Mouse (Mus musculus) olfactory bulb, adult 2 months (tissue): ENCODE results near the gene Hmgb2. TPM values are rescaled to one million over a fixed set of nuclear protein-coding genes. Genes with fewer than 3 reads are reported as not detected.
"Not testable (repeated sequence)": the region's sequence is repeated elsewhere in the genome, so short reads cannot be mapped to it uniquely, and the experiment has no call there.

Experiments
- H3K27ac ChIP-seq: fragments of 200-500 bp; 2 replicates; pipeline ENCODE4 v1.5.1; 2012; ENCODE audit warnings: low read depth, low read length; ENCODE audit not compliant: insufficient read depth
- H3K4me1 ChIP-seq: fragments of 200-500 bp; 2 replicates; pipeline ENCODE4 v1.6.1; 2012; ENCODE audit warnings: low read length; ENCODE audit not compliant: control insufficient read depth, insufficient read depth
- H3K4me3 ChIP-seq: fragments of 200-500 bp; 2 replicates; pipeline ENCODE4 v1.5.1; 2012; ENCODE audit warnings: mild to moderate bottlenecking, low read depth, low read length, moderate library complexity; ENCODE audit not compliant: insufficient read depth
- CTCF ChIP-seq: fragments of 200-500 bp; IDR thresholded peaks from 2 replicates; pipeline ENCODE4 v1.5.1; 2012; ENCODE audit warnings: low read depth, mild to moderate bottlenecking, low read length, moderate library complexity; ENCODE audit not compliant: insufficient read depth
- POLR2A ChIP-seq: fragments of 200-500 bp; IDR thresholded peaks from 2 replicates; pipeline ENCODE4 v1.6.1; 2012; ENCODE audit warnings: mild to moderate bottlenecking, low read depth, low read length, moderate library complexity; ENCODE audit not compliant: insufficient read depth
- WGBS: fragments of 180-500 bp; shearing (Covaris S2); methylation state at CpG from one replicate; pipeline ENCODE4 v1.1.7; 2018; 5-methylcytosine and 5-hydroxymethylcytosine counted together
- polyA plus RNA-seq: library from polyadenylated mRNA; stranded (reverse); fragments of >200 nt; gene quantifications from 2 replicates; pipeline ENCODE4 v1.2.4, GENCODE M21; 2012; ENCODE audit warnings: low replicate concordance; ENCODE audit not compliant: missing spikeins, insufficient read depth, insufficient read length

Hmgb2 gene
- polyA plus RNA-seq, 1 experiment: not detected

GRCm38 (mm10) chr8:57503641-57504040 lies 8.1 kb upstream of the Hmgb2 start:
- Histone ChIP-seq H3K4me1 (no peaks in the 10 kb centered on the region), H3K27ac (no peak overlapping the region), H3K4me3 (no peak overlapping the region)
- WGBS: 55% methylated on average over 5 of the region's 5 CpGs
- TF ChIP-seq CTCF: no peak
- TF ChIP-seq POLR2A: no peak

DNA sequence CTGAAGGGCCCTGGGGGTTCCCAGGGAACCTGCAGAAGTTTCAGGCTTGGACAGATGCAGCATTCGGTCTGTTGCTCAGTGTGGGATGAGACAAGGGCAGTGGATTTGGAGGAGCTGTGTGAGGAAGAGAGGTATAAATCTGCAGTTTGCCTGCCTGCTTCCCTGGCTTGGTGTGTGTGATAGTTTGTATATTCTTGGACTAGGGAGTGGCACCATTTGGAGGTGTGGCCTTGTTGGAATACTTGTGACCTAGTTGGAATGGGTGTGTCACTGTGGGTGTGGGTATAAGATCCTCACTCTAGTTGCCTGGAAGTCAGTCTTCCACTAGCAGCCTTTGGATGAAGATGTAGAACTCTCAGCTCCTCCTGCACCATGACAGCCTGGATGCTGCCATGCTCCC lies 6.2 kb upstream of the Hmgb2 start:
- WGBS: 94% methylated on average over 1 of the region's 1 CpGs
- H3K4me3 ChIP-seq, H3K27ac ChIP-seq, H3K4me1 ChIP-seq: not testable (repeated sequence)

- Histone ChIP-seq H3K4me1 (0 out of 2 replicates have a peak, but pooled peaks cover 6% of the 10 kb centered on the region), H3K4me3 (no peak overlapping the region), H3K27ac (no peak overlapping the region)
- 84% methylated on average over 4 of the region's 4 CpGs for WGBS
- TF ChIP-seq CTCF (no peak), POLR2A (no peak)
These were observed 4.1 kb upstream of the Hmgb2 start for GRCm38 (mm10) chr8:57507556-57508063.

DNA sequence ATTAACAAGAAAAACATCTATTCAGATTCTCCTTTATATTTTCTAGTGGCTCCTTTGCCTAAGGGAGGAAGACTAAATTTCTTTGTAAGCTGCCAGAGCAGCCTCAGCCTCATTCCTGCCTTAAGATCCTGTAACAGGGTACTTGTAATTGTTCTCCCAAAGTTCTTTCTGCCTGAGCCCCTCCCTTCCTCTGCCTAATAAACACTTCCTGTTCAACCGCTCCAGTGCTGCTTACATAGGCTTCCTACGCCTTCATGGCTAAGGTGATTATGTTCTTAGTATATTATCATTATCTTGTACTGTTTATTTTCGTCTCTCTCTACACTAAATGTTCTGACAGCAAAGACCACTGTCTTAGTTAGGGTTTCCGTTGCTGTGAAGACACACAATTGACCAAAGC lies 3.0 kb upstream of the Hmgb2 start:
- TF ChIP-seq CTCF (no peak), POLR2A (no peak)
- Histone ChIP-seq H3K4me3 (no peak overlapping the region), H3K4me1 (0 out of 2 replicates have a peak, but pooled peaks cover 6% of the 10 kb centered on the region), H3K27ac (no peak overlapping the region)
- WGBS: 92% methylated on average over 4 of the region's 4 CpGs

DNA sequence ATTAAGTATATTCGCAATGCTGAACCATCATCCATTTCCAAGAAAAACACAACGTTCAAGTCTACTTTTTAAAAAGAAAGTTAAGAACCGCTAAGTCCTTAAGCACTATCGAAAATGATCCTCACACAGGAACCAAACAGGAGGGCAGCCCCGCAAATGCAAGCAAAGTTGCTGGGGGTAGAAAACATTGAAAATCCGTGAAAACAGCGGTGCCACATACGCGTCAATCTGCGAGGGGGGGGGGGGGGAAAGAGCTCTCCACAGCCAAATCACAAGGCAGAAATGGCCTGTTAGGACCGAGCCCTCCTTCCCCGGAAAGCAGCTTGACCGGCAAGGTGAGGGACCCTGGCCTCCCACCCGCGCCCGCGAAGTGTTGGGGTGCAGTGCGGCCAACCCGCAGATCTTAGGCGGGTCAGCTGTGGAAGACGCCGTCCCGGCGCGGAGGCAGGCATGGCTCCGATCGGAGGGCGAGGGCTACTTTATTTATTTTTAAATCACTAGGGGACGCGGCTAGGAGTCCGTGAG lies 854 bp upstream of the Hmgb2 start:
- 1% methylated on average over 31 of the region's 31 CpGs for WGBS
- Histone ChIP-seq H3K27ac (no peak overlapping the region), H3K4me3 (peak overlapping the region; percentile 74), H3K4me1 (0 out of 2 replicates have a peak, but pooled peaks cover 6% of the 10 kb centered on the region)
- no peak for TF ChIP-seq POLR2A

DNA sequence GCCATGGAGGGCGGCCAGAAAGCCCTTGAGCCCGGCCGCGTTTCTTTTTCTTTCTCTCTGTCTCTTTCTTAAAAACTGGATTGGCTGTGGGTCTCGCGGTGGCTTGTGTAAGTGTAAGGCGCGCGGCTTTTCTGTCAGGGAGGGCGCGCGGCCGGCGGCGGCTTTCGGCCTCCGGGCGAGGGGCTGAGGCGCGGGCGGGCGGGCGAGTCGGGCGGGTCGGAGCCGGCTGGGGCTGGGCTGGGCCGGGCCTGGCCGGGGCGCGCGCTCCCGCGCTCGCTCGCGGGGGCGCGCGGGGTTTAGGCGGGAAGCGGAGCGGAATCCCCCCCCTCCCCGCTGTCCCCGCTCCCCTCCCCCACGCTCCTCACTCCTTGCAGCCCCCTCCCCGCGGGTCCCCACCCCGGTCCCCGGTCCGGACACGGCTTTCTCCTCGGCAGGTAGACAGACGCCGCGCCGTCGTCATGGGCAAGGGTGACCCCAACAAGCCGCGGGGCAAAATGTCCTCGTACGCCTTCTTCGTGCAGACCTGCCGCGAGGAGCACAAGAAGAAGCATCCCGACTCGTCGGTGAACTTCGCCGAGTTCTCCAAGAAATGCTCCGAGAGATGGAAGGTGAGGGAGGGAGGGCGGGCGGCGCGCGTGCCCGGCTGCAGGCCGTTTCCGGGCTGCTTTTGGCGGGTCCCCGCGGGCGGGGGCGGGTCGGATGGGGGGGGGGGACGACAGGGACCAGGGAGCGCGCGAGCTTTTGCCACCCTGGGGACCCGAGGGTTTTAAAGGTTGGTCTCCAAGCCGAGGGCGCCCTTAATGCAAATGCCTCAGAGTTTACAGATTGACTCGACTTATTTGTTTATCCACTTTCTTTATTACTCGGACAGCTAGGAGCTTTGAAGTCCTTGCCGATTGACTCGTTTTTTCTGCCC lies 692 bp downstream of the Hmgb2 start:
- Histone ChIP-seq H3K4me3 (peak overlapping the region; percentile 88), H3K27ac (peak overlapping the region; percentile 67; the same call in 1 of the 2 replicates), H3K4me1 (0 out of 2 replicates have a peak, but pooled peaks cover 6% of the 10 kb centered on the region)
- 4% methylated on average over 94 of the region's 96 CpGs for WGBS
- TF ChIP-seq POLR2A (peak; percentile 13; the same call in 1 of the 2 replicates), CTCF (no peak)

- not testable (repeated sequence) for H3K27ac ChIP-seq, H3K4me1 ChIP-seq
- H3K4me3 ChIP-seq: peak overlapping the region; percentile 14; the same call in 1 of the 2 replicates
- WGBS: 30% methylated on average over 10 of the region's 10 CpGs
These were observed 1.5 kb downstream of the Hmgb2 start for GRCm38 (mm10) chr8:57513178-57513661.

DNA sequence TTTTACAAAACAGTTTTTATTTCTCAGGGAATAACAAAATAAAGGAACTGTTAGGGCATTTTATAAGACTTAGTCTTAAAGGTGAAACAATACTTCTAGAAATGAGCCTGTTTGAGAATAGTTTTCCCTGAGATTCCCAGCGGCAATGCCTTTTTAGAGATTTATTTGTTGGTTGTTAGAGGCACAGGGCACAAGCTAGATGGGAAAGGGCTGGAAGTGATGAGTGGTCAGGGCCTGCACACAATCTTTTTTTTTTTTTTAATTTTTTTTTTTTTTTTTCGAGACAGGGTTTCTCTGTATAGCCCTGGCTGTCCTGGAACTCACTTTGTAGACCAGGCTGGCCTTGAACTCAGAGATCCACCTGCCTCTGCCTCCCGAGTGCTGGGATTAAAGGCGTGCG lies 5.0 kb downstream of the Hmgb2 start:
- WGBS: 89% methylated on average over 5 of the region's 5 CpGs
- not testable (repeated sequence) for H3K4me3 ChIP-seq, H3K4me1 ChIP-seq, H3K27ac ChIP-seq

GRCm38 (mm10) chr8:57517723-57518122 lies 6.0 kb downstream of the Hmgb2 start:
- no peaks in the 10 kb centered on the region for H3K4me1 ChIP-seq
- 89% methylated on average over 3 of the region's 3 CpGs for WGBS
- TF ChIP-seq CTCF (no peak), POLR2A (no peak)
- H3K4me3 ChIP-seq: no peak overlapping the region
- no peak overlapping the region for H3K27ac ChIP-seq
